Mouse (Mus musculus): Measurements from ENCODE around the gene Camk2d. TPM values are rescaled to one million over a fixed set of nuclear protein-coding genes. Genes with fewer than 3 reads are reported as not detected.

Gene Camk2d
- polyA plus RNA-seq, 1 experiment, result 316 TPM

DNA sequence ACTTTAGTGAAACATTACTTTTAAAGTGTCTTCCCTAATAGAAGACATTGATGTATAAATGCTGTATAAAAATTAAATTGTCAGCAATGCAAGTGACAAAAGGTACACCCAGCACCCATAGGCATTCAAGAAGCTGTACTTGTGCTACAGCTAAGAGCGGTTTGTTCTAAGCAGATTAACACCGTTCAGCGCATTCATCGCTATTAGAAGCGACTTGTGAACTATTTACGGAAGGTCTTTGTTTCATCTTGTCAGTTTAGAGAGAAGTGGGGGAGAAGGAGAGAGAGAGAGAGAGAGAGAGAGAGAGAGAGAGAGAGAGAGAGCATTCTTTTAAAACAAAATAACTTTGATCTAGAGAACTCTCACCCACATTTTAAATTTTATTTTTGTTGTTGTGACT is 38.1 kb downstream of the Camk2d start:
- Histone ChIP-seq H3K4me1 (ENCODE audit: control insufficient read depth, insufficient read depth, low read length) (peaks cover 7% of the 10 kb centered on the region; the same call in 1 of the 2 replicates), H3K4me3 (ENCODE audit: insufficient read depth, low read depth, low read length) (no peak overlapping the region), H3K27ac (ENCODE audit: insufficient read depth, low read depth, low read length) (no peak overlapping the region)
- WGBS, result 41% methylated on average over 6 of the region's 6 CpGs
- TF ChIP-seq POLR2A (IDR thresholded peaks at IDR 0.05; ENCODE audit: insufficient read depth, low read depth, low read length) (no peak), CTCF (IDR thresholded peaks at IDR 0.05; ENCODE audit: insufficient read depth, low read depth, low read length) (no peak)

DNA sequence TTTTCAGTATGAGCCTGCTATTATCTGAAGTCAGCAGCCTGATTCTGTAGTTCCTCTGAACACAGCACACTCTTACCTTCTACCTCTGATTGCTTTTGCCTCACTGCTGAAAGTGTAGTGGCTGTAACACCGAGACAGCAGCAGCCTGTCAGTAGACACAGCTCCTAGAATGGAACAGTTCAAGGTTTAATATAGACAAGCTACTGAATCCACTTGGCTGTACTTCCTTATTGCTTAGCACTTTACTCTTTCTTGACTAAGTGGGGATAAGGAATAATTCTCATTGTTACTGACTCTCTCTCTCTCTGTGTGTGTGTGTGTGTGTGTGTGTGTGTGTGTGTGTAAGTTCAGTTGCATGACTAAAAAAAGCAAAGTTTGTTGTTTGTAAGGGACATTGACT is 42.2 kb downstream of the Camk2d start:
- TF ChIP-seq POLR2A (IDR thresholded peaks at IDR 0.05; ENCODE audit: insufficient read depth, low read depth, low read length) (no peak), CTCF (IDR thresholded peaks at IDR 0.05; ENCODE audit: insufficient read depth, low read depth, low read length) (no peak)
- Histone ChIP-seq H3K4me3 (ENCODE audit: insufficient read depth, low read depth, low read length) (no peak overlapping the region), H3K4me1 (ENCODE audit: control insufficient read depth, insufficient read depth, low read length) (no peaks in the 10 kb centered on the region), H3K27ac (ENCODE audit: insufficient read depth, low read depth, low read length) (no peak overlapping the region)
- 50% methylated on average over 1 of the region's 1 CpGs for WGBS

DNA sequence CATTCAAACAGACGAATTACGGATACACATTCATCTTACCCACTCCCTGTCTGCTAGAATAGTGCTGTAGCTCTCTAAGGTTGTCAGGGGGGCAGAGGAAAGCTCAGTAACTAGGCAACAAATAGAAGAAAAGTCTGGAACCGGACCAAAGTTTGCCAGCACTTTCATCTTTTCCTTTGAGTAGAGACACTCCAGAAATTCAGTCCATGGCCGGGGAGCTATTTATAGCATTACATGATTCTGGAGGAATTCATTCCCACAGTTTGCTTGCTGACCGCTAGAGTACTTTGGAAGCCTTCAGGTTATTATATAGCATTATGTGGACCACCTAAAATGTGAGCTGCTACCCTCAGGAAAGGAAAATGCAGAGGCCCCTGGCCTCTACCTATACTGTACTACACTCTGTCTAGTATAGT is 43.0 kb downstream of the Camk2d start:
- no peak overlapping the region for H3K4me3 ChIP-seq (ENCODE audit: insufficient read depth, low read depth, low read length)
- no peaks in the 10 kb centered on the region for H3K4me1 ChIP-seq (ENCODE audit: control insufficient read depth, insufficient read depth, low read length)
- WGBS, result 45% methylated on average over 5 of the region's 5 CpGs
- TF ChIP-seq CTCF (IDR thresholded peaks at IDR 0.05; ENCODE audit: insufficient read depth, low read depth, low read length) (no peak), POLR2A (IDR thresholded peaks at IDR 0.05; ENCODE audit: insufficient read depth, low read depth, low read length) (no peak)
- no peak overlapping the region for H3K27ac ChIP-seq (ENCODE audit: insufficient read depth, low read depth, low read length)

DNA sequence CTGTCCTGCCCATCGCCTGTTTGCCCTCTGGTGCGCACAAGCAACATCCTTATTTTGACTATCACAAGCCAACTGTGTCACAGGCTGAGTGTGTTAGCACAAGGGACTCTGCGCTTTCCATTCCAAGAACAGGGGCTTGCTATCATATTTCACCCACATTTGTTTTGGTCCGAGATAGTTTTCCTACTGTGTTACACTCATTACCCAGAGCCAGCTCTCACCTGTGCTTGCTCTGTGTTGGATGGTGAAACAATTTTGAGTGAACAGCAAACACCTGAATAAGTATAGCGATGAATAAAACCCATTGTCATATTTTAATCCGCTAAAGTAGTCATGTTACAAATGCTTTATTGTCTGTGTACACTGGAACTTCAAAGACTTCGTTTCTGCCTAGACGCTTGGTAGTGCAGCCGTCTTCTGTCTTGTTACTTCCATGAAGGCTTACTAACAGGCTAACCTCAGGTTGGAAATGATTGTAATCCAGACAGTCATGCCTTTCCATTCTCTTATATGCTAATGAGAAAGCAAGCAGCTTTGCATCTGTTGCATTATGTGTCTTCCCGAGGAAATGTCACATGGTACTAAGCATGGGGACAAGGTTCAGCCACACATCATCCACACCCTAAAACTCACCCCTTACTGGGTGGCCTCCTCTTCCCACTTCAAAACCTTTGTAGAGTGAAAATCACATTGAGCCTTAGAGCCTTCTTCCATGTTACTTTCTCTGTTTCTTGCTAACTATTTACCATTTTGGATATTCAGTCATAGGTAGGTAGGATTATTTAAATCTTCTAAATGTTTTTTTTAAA is 44.5 kb downstream of the Camk2d start:
- no peaks in the 10 kb centered on the region for H3K4me1 ChIP-seq (ENCODE audit: control insufficient read depth, insufficient read depth, low read length)
- TF ChIP-seq CTCF (IDR thresholded peaks at IDR 0.05; ENCODE audit: insufficient read depth, low read depth, low read length) (no peak), POLR2A (IDR thresholded peaks at IDR 0.05; ENCODE audit: insufficient read depth, low read depth, low read length) (no peak)

DNA sequence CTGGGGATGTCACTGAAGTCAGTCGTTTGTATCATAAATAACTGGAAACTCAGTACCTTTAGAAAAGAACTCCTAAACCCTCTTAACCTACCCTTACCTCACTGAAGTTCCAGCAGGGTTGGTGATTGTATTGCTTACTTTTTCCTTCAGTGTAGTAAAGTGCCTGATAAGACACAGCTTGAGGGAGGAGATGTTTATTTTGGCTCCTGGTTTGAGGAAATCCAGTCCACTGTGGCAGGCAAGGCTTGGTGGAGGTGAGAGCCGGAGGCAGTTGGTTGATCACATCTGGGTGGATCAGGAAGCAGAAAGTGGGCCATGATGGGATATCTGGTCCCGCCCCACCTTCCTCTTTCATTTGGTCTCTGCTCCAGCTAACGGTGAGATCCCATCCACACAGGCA is 45.3 kb downstream of the Camk2d start:
- no peak for TF ChIP-seq CTCF (IDR thresholded peaks at IDR 0.05; ENCODE audit: insufficient read depth, low read depth, low read length)
- no peak for TF ChIP-seq POLR2A (IDR thresholded peaks at IDR 0.05; ENCODE audit: insufficient read depth, low read depth, low read length)
- WGBS, result 89% methylated on average over 4 of the region's 4 CpGs
- Histone ChIP-seq H3K4me1 (ENCODE audit: control insufficient read depth, insufficient read depth, low read length) (no peaks in the 10 kb centered on the region), H3K4me3 (ENCODE audit: insufficient read depth, low read depth, low read length) (no peak overlapping the region), H3K27ac (ENCODE audit: insufficient read depth, low read depth, low read length) (no peak overlapping the region)

More for the DNA sequence above, 44.5 kb downstream of the Camk2d start:
- H3K27ac ChIP-seq (ENCODE audit: insufficient read depth, low read depth, low read length), result no peak overlapping the region
- no peak overlapping the region for H3K4me3 ChIP-seq (ENCODE audit: insufficient read depth, low read depth, low read length)
- 80% methylated on average over 10 of the region's 10 CpGs for WGBS

DNA sequence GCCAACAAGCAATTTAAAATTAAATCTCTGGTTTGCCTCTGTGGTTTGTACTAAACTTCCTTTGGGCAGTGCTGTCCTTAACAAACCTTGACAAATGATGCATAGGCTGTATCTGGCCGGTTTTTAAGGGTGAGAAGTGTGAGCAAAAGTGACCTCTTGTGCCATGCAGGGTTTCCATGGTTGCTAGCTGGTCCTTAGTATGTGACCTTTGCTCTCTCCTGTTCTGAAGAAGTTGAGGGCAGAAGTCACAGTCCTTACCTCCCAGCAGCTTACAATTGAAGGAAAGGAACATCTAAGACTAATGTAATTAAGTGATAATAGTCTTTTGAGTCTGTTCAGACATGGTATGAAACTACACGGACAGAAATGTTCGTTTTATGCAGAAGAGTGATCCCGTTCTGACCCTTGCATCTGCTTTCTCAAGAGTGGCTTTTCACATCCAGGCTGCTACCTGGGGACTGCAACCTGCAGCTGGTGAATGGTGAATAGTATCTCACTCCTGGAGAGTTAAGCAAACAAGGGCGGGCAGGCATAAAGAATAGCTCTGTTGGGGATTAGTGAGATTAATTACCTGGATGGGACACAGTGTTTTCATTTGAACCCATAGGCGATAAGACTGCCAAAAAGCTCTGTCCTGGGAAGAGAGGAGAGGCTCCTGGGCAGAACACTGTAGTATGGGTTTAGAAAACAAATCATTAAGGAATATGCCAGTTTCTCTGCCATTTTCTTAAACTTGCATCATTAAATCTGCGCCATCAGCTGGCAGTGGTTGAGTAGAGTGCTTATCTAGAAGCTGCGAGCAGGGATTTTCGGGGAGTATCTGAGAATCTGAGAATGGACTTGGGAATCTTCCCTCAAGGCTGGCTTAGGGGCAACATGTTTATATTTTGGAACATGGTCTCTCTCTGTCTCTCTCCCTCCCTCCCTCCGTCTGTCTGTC is 47.2 kb downstream of the Camk2d start:
- 63% methylated on average over 10 of the region's 10 CpGs for WGBS
- no peaks in the 10 kb centered on the region for H3K4me1 ChIP-seq (ENCODE audit: control insufficient read depth, insufficient read depth, low read length)

DNA sequence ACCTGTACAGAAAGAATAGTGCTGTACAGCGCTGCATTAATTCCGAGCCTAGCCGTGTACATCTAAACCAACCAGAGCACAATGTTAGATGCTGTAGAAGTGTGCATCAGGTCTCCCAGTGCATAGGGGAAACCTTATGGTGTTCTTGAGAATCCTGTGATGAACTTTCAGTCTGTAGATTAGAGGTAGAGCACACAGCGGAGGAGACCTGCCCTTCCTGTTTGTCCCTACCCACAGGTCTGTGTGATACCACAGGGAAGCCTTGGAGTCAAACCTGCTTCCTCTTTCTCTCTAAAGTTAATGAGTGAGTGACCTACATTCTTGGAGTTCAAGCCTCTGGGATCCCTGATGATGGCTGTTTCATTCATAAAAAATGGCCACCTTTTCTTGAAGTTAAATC is 54.2 kb downstream of the Camk2d start:
- Histone ChIP-seq H3K4me1 (ENCODE audit: control insufficient read depth, insufficient read depth, low read length) (no peaks in the 10 kb centered on the region), H3K27ac (ENCODE audit: insufficient read depth, low read depth, low read length) (no peak overlapping the region), H3K4me3 (ENCODE audit: insufficient read depth, low read depth, low read length) (no peak overlapping the region)
- WGBS, result 95% methylated on average over 4 of the region's 4 CpGs
- no peak for TF ChIP-seq POLR2A (IDR thresholded peaks at IDR 0.05; ENCODE audit: insufficient read depth, low read depth, low read length)
- TF ChIP-seq CTCF (IDR thresholded peaks at IDR 0.05; ENCODE audit: insufficient read depth, low read depth, low read length), result no peak

More for the DNA sequence above, 47.2 kb downstream of the Camk2d start:
- H3K27ac ChIP-seq (ENCODE audit: insufficient read depth, low read depth, low read length), result no peak overlapping the region
- no peak for TF ChIP-seq POLR2A (IDR thresholded peaks at IDR 0.05; ENCODE audit: insufficient read depth, low read depth, low read length)
- TF ChIP-seq CTCF (IDR thresholded peaks at IDR 0.05; ENCODE audit: insufficient read depth, low read depth, low read length), result no peak
- no peak overlapping the region for H3K4me3 ChIP-seq (ENCODE audit: insufficient read depth, low read depth, low read length)

DNA sequence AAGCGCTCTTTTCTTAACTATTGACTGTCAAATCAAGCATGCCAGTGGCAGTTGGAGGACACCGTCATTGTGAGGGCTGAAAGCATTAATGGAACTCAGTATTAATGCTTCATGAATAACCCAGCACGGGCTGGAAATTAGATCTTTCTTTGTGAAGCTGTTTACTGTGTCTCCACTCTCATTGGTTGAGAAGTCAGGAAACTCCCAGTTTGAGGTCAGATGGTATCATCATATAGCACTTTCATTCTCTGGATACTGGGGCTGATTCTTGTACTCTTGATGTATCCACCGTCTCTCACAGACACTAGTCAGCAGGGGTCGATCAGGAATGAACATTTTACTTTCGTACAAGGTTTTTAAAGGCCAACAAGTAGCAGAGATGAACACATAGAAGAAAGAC is 54.6 kb downstream of the Camk2d start:
- TF ChIP-seq POLR2A (IDR thresholded peaks at IDR 0.05; ENCODE audit: insufficient read depth, low read depth, low read length), result no peak
- no peak for TF ChIP-seq CTCF (IDR thresholded peaks at IDR 0.05; ENCODE audit: insufficient read depth, low read depth, low read length)
- 75% methylated on average over 6 of the region's 6 CpGs for WGBS
- Histone ChIP-seq H3K4me3 (ENCODE audit: insufficient read depth, low read depth, low read length) (no peak overlapping the region), H3K27ac (ENCODE audit: insufficient read depth, low read depth, low read length) (no peak overlapping the region), H3K4me1 (ENCODE audit: control insufficient read depth, insufficient read depth, low read length) (no peaks in the 10 kb centered on the region)

DNA sequence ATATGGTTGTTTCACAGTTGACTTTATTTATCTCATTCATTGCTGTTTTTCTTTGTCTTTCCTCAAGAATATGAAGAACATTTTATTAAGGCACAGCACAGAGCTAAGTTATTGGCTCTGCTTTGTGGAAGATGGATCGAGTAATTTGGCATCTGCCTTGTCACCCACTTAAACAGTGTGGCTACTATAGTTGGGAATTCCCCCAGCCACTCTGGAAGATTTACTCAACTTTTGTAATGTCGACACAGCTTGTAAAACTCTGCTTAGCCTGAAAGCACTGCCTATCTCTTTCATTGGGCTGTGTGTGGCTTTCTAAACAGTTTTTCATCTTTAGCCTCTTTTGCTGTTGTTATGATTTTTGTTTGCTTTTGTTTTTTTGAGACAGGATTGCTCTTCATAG is 56.3 kb downstream of the Camk2d start:
- WGBS, result 63% methylated on average over 2 of the region's 2 CpGs
- TF ChIP-seq POLR2A (IDR thresholded peaks at IDR 0.05; ENCODE audit: insufficient read depth, low read depth, low read length), result no peak
- no peak for TF ChIP-seq CTCF (IDR thresholded peaks at IDR 0.05; ENCODE audit: insufficient read depth, low read depth, low read length)
- Histone ChIP-seq H3K4me3 (ENCODE audit: insufficient read depth, low read depth, low read length) (no peak overlapping the region), H3K27ac (ENCODE audit: insufficient read depth, low read depth, low read length) (no peak overlapping the region), H3K4me1 (ENCODE audit: control insufficient read depth, insufficient read depth, low read length) (no peaks in the 10 kb centered on the region)

Measured in olfactory bulb, adult 2 months (tissue).